Mouse (Mus musculus): ENCODE measurements around the gene Glp2r.

DNA sequence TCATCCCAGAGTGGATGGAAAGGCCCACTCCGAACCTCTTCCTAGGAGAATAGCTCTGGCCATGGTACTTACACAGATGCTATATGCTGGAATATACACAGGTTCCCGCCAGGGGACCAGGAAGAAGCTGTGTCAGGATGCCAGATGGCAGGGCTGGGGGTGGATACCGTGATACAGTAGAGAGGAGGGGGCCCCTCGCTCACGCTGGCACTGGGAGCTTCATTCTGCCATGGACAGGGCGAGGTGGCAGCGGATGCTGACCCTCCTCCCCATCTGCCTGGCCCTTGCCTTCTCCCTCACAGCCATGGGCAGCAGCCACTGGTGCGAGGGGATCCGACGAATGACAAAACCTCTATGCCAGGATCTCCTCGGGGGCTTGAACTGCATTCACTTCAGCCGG is 3.4 kb upstream of the Glp2r start, which contains the start of gene Gsg1l2:
- TF ChIP-seq POLR2A (IDR thresholded peaks at IDR 0.05; ENCODE audit: low read depth, low read length) (no peak), CTCF (conservative IDR thresholded peaks at IDR 0.05; ENCODE audit: insufficient read depth, insufficient read length, low read depth, low read length) (no peak)
